Mouse (Mus musculus) neural tube, embryonic 14.5 days (tissue): ENCODE measurements around the gene Gm20403. TPM values are rescaled to one million over a fixed set of nuclear protein-coding genes. Genes with fewer than 3 reads are reported as not detected.

Source experiments
- ATAC-seq: fragments of 200-750 bp; cut with Nextera tagmentation; 2 replicates; pipeline ENCODE4 v1.8.0; 2017; ENCODE audit warnings: low read depth, mild to moderate bottlenecking, moderate TSS enrichment, moderate library complexity
- H3K27ac ChIP-seq: fragments of 300-500 bp; sonication (generic); 2 replicates; pipeline ENCODE4 v1.5.1; 2014; ENCODE audit warnings: low read depth, mild to moderate bottlenecking, control low read depth, low read length, moderate library complexity, mixed read lengths
- H3K27me3 ChIP-seq: fragments of 300-500 bp; sonication (generic); 2 replicates; pipeline ENCODE4 v1.6.1; 2014; ENCODE audit warnings: low read length; ENCODE audit not compliant: control insufficient read depth, insufficient read depth
- H3K36me3 ChIP-seq: fragments of 300-500 bp; sonication (generic); 2 replicates; pipeline ENCODE4 v1.6.1; 2014; ENCODE audit warnings: low read length, mixed read lengths; ENCODE audit not compliant: control insufficient read depth, insufficient read depth
- H3K4me1 ChIP-seq: fragments of 300-500 bp; sonication (generic); 2 replicates; pipeline ENCODE4 v1.6.1; 2014; ENCODE audit warnings: low read length; ENCODE audit not compliant: control insufficient read depth, insufficient read depth
- H3K4me2 ChIP-seq: fragments of 300-500 bp; sonication (generic); 2 replicates; pipeline ENCODE4 v1.6.1; 2014; ENCODE audit warnings: mild to moderate bottlenecking, low read depth, low read length, control low read depth
- H3K4me3 ChIP-seq: fragments of 300-500 bp; sonication (generic); 2 replicates; pipeline ENCODE4 v1.5.1; 2014; ENCODE audit warnings: low read depth, low read length, control low read depth, mixed read lengths
- H3K9ac ChIP-seq: fragments of 300-500 bp; sonication (generic); replicated peaks from 2 replicates; pipeline ENCODE4 v1.6.1; 2014; ENCODE audit warnings: low read depth, mild to moderate bottlenecking, control low read depth, low read length, mixed read lengths
- H3K9me3 ChIP-seq: fragments of 300-500 bp; sonication (generic); 2 replicates; pipeline ENCODE4 v1.6.1; 2016; ENCODE audit warnings: low read length; ENCODE audit not compliant: control insufficient read depth
- WGBS: fragments of 180-500 bp; shearing (Covaris S2); extraction: QIAGEN DNeasy Blood & Tissue Kit; methylation state at CpG from one replicate; pipeline ENCODE4 v1.1.7; 2014; 5-methylcytosine and 5-hydroxymethylcytosine counted together
- polyA plus RNA-seq: library from polyadenylated mRNA; unstranded; fragments of >200 nt; fragmentation: Nextera tagmentation; extraction: Ambion mirVana; gene quantifications from 2 replicates; pipeline ENCODE4 v1.2.1, GENCODE M21; 2014

The Gm20403 gene
- polyA plus RNA-seq, 1 experiment from 2014 or later, result not detected

DNA sequence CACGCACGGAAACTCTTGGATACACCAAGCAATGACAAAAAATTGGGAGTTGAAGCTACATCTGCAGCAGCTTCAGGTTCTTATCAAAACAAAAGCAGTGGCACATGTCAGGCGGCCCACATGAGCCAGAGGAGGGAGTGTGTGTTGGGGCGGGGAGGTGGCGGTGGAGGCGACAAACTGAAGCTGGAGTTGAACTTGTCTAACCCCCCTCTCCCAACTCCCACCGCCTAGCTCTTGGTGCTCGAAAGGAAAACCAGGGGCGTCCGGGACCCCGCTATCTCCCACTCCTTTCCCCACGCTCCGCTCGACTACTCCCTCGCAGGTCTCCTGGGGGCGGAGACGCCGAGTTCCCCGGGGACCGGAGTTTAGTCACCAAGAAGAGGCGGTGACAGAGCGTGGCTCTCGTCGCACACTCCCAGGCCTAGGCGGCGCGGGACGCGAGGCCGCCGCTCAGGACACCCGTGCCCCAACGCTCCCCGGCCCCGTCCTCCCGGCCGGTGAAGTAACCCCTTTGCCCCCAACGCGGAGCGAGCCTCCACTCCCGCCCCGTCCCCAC lies 1.6 kb downstream of the Gm20403 start:
- Histone ChIP-seq H3K4me2 (peak overlapping the region; percentile 83), H3K9me3 (no peaks in the 10 kb centered on the region), H3K9ac (peak overlapping the region; percentile 71), H3K27me3 (no peaks in the 10 kb centered on the region; the same call in 1 of the 2 replicates), H3K4me1 (0 out of 2 replicates have a peak, but pooled peaks cover 3% of the 10 kb centered on the region), H3K36me3 (no peaks in the 10 kb centered on the region), H3K27ac (peak overlapping the region; percentile 69), H3K4me3 (peak overlapping the region; percentile 87)
- under 1% methylated on average over 32 of the region's 42 CpGs for WGBS
- ATAC-seq, result peak; percentile 82

DNA sequence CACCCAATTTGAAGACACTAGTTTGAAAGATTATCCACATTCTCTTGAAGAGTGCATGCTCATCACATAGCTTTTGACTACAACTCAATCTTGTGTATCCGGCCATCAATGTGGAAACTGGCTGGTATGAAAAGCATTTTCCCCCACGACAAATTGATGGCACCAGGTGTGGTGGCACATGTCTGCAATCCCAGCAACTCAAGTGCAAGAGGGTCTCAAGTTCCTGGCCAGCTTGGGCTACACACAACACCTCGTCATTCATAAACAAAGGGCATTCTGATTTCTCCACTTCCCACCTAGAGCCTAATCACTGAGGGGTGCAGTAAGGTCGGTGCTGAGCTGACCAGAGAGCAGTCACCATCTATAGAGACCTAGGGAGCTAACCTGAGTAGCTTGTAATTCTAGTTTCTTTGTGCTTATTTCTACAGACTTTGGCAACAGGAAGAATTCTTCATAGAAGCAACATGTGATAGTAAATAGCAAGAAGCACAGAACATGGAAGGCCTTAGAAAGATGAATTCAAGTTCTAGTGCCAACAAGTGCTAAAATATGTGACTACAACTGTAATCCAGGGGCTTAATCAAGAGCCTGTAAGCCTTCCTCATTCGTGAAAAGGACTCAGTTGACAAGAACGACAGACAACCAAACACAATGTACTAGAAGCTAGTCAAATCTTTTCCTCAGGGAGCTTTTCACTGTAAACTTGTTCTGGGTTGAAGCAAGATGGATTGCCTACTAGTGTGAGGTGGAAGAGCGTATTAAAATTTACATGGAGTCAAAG lies 3.2 kb downstream of the Gm20403 start:
- no peaks in the 10 kb centered on the region; the same call in 1 of the 2 replicates for H3K27me3 ChIP-seq
- no peaks in the 10 kb centered on the region for H3K9me3 ChIP-seq
- no peak overlapping the region for H3K9ac ChIP-seq
- WGBS, result 80% methylated on average over 7 of the region's 7 CpGs
- no peak overlapping the region for H3K4me2 ChIP-seq
- no peak overlapping the region for H3K4me3 ChIP-seq
- ATAC-seq, result no peak
- H3K36me3 ChIP-seq, result no peaks in the 10 kb centered on the region
- no peak overlapping the region for H3K27ac ChIP-seq
- 0 out of 2 replicates have a peak, but pooled peaks cover 3% of the 10 kb centered on the region for H3K4me1 ChIP-seq

DNA sequence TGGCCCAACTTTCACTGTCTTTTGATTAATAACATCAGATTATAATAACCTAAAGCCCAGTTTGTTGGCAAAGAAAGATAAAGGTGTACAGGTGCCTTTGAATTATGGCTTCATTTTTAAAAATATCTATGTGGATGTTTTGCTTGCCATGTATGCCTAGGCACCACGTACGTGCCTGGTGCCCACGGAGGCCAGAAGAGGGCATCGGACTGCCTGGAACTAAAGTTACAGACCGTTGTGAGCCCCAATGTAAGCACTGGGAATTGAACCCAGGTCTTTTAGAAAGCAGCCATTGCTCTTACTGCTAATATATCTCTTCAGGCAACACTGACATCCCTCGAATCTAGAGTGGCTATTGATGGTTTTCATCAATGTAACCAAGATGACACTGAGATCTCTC lies 4.4 kb downstream of the Gm20403 start:
- ATAC-seq, result no peak
- Histone ChIP-seq H3K4me1 (0 out of 2 replicates have a peak, but pooled peaks cover 3% of the 10 kb centered on the region), H3K9me3 (no peaks in the 10 kb centered on the region), H3K27me3 (no peaks in the 10 kb centered on the region; the same call in 1 of the 2 replicates), H3K27ac (no peak overlapping the region), H3K4me3 (no peak overlapping the region), H3K4me2 (no peak overlapping the region), H3K36me3 (no peaks in the 10 kb centered on the region), H3K9ac (no peak overlapping the region)
- 75% methylated on average over 6 of the region's 6 CpGs for WGBS

DNA sequence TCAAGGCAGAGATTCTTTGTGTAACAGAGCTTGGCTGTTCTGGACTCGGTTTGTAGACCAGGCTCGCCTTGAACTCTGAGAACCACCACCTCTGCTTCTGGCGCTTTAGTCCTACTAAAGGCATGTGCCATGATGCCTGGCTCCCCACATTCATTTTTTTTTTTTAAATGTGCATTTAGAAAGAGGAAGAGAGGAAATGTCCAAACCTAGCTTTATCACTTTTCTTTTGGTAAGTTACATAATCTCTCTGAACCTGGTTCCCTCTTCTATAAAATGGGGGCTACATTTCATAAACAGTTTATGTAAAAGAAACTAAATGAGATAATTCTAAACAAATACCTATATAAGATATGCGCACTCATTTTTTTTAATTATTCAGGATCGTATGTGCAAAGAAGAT lies 5.4 kb downstream of the Gm20403 start:
- no peaks in the 10 kb centered on the region for H3K9me3 ChIP-seq
- WGBS, result 91% methylated on average over 5 of the region's 5 CpGs
- no peak overlapping the region for H3K4me2 ChIP-seq
- H3K4me1 ChIP-seq, result 0 out of 2 replicates have a peak, but pooled peaks cover 3% of the 10 kb centered on the region
- no peak overlapping the region for H3K9ac ChIP-seq
- no peak for ATAC-seq
- H3K27me3 ChIP-seq, result no peaks in the 10 kb centered on the region; the same call in 1 of the 2 replicates
- H3K4me3 ChIP-seq, result no peak overlapping the region
- no peaks in the 10 kb centered on the region for H3K36me3 ChIP-seq
- H3K27ac ChIP-seq, result no peak overlapping the region

DNA sequence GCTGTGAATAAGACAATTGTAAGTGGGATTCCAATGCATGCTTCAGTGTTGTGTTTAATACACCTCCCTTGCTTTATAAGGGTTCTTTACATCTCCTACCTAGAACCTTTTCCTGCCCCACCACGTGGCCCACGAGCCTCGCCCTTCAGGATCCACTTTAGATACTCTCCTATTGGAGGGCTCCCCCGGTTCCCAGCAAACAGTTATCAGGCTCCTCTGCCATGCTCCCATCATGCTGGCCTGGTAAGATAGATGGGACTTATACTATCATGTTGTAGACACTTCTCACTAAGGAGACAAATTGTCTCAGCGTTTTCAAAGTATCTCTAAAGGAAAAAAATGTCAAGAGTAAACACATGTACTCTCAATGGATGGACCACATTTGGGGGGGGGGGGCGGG lies 5.8 kb downstream of the Gm20403 start:
- Histone ChIP-seq H3K9ac (no peak overlapping the region), H3K4me3 (no peak overlapping the region), H3K4me2 (no peak overlapping the region), H3K27ac (no peak overlapping the region), H3K36me3 (no peaks in the 10 kb centered on the region), H3K27me3 (no peaks in the 10 kb centered on the region), H3K9me3 (no peaks in the 10 kb centered on the region), H3K4me1 (0 out of 2 replicates have a peak, but pooled peaks cover 3% of the 10 kb centered on the region)
- WGBS, result 81% methylated on average over 6 of the region's 6 CpGs
- ATAC-seq, result no peak

DNA sequence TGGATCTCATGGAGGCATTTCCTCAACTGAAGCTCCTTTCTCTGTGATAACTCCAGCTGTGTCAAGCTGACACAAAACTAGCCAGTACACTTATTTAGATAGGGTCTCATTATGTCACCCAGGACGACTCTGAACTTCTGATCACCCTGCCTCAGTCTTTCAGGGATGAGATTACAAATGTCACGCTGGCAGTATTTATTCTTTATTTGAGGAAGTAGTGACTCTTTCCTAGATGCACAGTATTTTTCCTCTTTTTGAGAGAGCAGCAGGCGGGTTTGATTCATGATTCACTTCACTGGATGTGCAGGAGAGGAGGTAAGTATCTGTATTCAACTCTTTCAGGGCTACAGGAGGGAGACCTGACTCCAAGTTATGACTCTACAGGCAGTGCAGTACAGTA lies 17.3 kb downstream of the Gm20403 start:
- H3K27me3 ChIP-seq, result no peaks in the 10 kb centered on the region
- H3K9me3 ChIP-seq, result no peaks in the 10 kb centered on the region
- H3K9ac ChIP-seq, result no peak overlapping the region
- H3K4me2 ChIP-seq, result no peak overlapping the region
- no peak overlapping the region for H3K4me3 ChIP-seq
- H3K36me3 ChIP-seq, result 0 out of 2 replicates have a peak, but pooled peaks cover 6% of the 10 kb centered on the region
- no peak overlapping the region for H3K27ac ChIP-seq
- H3K4me1 ChIP-seq, result no peaks in the 10 kb centered on the region
- no peak for ATAC-seq
- WGBS, result 85% methylated on average over 3 of the region's 3 CpGs

DNA sequence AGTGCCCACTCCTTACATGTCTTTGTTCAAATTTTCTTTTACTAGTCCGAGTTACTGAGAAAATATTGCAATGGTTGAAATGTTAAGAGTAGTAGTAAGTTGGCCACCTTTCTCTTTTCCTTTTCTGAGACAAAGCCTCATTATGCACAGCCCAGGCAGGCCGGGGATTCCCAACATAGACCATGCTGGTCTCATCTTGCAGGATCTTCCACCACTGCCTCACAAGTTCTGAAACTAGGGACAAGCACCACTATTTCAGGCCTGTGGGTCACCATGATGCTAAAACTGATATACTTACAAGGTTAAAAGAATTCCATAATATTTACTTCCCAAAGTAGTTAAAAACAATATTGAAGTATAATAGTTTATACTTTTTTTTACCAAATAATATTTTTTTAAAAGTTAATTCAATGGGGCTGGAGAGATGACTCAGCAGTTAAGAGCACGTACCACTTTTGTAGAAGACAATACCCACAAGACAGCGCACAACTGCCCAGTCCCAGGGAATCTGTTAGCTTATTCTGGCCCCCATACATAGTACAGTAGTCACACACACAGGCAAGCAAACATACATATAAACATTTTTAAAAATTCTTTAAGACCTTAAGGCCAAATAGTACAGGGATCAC lies 20.7 kb downstream of the Gm20403 start:
- no peak for ATAC-seq
- 97% methylated on average over 4 of the region's 4 CpGs for WGBS

DNA sequence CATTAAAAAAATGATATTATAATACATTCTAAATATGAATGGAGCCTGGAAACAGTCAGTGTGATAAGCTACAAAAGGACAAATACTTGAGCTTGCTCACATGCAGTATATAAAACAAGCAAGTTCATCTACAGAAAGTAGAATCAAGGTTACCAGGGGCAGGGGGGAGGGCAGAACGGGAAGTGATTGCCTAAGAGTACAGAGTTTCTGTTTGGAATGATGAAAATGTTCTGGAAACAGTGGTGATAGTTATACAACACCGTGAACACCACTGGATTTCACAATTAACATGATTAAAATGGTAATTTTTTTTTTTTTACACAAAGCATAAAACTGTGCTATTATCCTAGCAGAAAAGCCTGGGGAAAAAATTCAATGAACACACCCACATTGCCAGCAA lies 26.8 kb downstream of the Gm20403 start:
- no peak for ATAC-seq
- H3K9ac ChIP-seq, result no peak overlapping the region
- no peaks in the 10 kb centered on the region for H3K36me3 ChIP-seq
- no peak overlapping the region for H3K27ac ChIP-seq
- 75% methylated on average over 2 of the region's 2 CpGs for WGBS
- no peak overlapping the region for H3K4me3 ChIP-seq
- H3K27me3 ChIP-seq, result no peaks in the 10 kb centered on the region
- no peak overlapping the region for H3K4me2 ChIP-seq
- H3K9me3 ChIP-seq, result no peaks in the 10 kb centered on the region
- no peaks in the 10 kb centered on the region for H3K4me1 ChIP-seq

More for the DNA sequence above, 20.7 kb downstream of the Gm20403 start:
- Histone ChIP-seq H3K36me3 (no peaks in the 10 kb centered on the region), H3K4me1 (no peaks in the 10 kb centered on the region), H3K4me3 (no peak overlapping the region), H3K27ac (no peak overlapping the region), H3K9me3 (no peaks in the 10 kb centered on the region), H3K4me2 (no peak overlapping the region), H3K9ac (no peak overlapping the region), H3K27me3 (no peaks in the 10 kb centered on the region)

DNA sequence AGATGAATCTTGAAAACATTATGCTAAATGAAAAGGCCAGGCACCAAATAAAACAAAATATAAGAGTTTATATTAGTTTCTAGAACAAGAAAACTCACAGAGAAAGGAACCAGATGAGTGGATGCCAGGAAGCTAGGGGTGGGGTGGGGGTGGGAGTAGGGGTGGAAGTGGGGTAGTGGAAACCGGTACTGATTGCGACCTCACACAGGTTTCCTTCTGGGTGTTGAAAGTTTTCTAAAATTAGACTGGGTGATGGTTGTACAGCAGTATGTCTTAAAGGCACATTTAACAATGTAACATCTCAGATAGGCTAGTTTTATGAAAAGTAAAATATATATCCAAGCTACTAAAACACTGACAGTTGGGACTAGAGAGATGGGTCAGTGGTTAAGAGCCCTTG lies 29.4 kb downstream of the Gm20403 start:
- H3K9me3 ChIP-seq, result no peaks in the 10 kb centered on the region
- no peaks in the 10 kb centered on the region; the same call in 1 of the 2 replicates for H3K36me3 ChIP-seq
- ATAC-seq, result no peak
- H3K9ac ChIP-seq, result no peak overlapping the region
- no peak overlapping the region for H3K4me3 ChIP-seq
- 94% methylated on average over 2 of the region's 2 CpGs for WGBS
- H3K27me3 ChIP-seq, result no peaks in the 10 kb centered on the region
- H3K4me1 ChIP-seq, result no peaks in the 10 kb centered on the region
- H3K4me2 ChIP-seq, result no peak overlapping the region
- H3K27ac ChIP-seq, result no peak overlapping the region
